Mouse (Mus musculus): Measurements from ENCODE around the gene Gm28230. TPM values are rescaled to one million over a fixed set of nuclear protein-coding genes. Genes with fewer than 3 reads are reported as not detected.

The Gm28230 gene
- polyA plus RNA-seq, 1 experiment from 2014 or later: not detected

DNA sequence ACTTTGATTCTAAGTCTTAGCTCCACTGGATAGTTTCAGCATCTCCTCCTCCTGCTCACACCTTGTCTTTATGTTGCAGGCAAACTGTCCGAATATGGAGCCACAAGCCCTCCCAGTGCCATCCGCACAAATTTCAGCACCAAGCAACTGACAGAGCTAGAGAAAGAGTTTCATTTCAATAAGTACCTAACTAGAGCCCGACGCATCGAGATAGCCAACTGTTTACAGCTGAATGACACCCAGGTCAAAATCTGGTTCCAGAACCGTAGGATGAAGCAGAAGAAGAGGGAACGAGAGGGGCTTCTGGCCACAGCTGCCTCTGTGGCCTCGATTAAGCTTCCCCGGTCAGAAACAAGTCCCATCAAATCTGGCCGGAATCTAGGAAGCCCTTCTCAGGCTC lies 37.4 kb downstream of the Gm28230 start:
- 44% methylated on average over 10 of the region's 10 CpGs for WGBS
- Histone ChIP-seq H3K27me3 (replicated peaks; ENCODE audit: control insufficient read depth, insufficient read depth, low read length) (peaks cover 42% of the 10 kb centered on the region), H3K36me3 (ENCODE audit: control insufficient read depth, insufficient read depth, low read length) (no peaks in the 10 kb centered on the region), H3K4me3 (ENCODE audit: low read length) (no peak overlapping the region), H3K4me2 (ENCODE audit: low read depth, low read length) (no peak overlapping the region), H3K27ac (ENCODE audit: low read length) (no peak overlapping the region), H3K9ac (ENCODE audit: low read depth, low read length) (no peak overlapping the region), H3K4me1 (ENCODE audit: control insufficient read depth, insufficient read depth, low read length) (peaks cover 7% of the 10 kb centered on the region), H3K9me3 (ENCODE audit: control insufficient read depth, low read length) (no peaks in the 10 kb centered on the region)
- ATAC-seq: no peak

DNA sequence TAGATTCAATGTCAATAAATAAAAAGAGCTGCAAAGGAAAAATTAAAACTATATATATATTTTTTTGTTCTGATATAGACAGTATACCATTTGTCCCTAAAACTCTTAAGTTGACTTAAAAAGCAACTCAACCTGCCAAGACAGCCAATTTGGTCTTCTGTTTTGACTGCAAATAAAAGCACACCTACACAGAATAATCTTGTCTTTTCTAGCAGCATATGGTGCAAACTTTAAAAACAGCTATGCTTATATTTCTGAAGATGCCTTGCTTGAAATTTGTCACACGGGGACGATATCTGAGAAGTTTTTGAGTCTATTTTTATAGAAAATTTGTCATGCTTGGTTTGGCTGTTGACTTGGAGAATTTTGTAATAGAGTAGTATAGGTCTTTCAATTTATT lies 47.8 kb downstream of the Gm28230 start:
- H3K27ac ChIP-seq (ENCODE audit: low read length): no peak overlapping the region
- WGBS: 92% methylated on average over 2 of the region's 2 CpGs
- no peak overlapping the region for H3K4me3 ChIP-seq (ENCODE audit: low read length)
- no peaks in the 10 kb centered on the region for H3K27me3 ChIP-seq (replicated peaks; ENCODE audit: control insufficient read depth, insufficient read depth, low read length)
- no peaks in the 10 kb centered on the region for H3K9me3 ChIP-seq (ENCODE audit: control insufficient read depth, low read length)
- H3K4me2 ChIP-seq (ENCODE audit: low read depth, low read length): no peak overlapping the region
- ATAC-seq: no peak
- H3K36me3 ChIP-seq (ENCODE audit: control insufficient read depth, insufficient read depth, low read length): no peaks in the 10 kb centered on the region
- H3K9ac ChIP-seq (ENCODE audit: low read depth, low read length): no peak overlapping the region
- H3K4me1 ChIP-seq (ENCODE audit: control insufficient read depth, insufficient read depth, low read length): no peaks in the 10 kb centered on the region

DNA sequence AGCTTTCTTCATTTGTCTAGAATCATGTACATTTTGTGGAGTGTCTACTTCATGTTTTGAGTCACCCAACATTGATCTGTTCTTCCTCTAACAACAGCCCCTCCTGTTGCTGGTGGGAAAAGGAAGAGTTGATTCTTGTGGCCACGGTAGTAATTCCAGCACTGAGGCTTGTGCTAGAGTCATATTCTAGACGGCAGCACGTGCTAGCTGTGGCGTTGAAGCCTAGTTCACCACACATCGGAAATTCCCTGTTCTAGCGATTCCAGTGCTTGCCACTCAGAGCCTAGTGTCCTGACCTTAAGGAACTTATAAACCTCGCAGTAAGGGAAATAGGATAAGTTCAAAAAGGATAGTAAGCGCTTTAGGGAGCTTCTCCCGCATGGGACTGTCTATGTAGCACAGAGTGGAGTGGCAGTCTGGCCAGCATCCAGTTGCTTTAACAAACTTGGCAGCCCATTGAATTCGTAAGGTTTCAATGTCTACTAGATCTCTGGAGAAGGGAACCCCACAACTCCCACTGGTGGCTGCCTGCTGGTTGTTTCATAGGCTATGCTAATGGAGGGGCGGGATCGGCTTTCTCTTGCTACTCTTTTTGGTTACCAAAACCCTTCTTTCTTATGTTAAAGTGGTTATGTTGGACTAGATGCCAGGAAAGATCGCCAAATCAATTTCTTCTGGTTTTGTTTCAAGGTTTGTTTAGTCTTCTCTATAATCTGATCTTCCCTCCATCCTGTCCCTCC lies 51.2 kb downstream of the Gm28230 start:
- H3K4me2 ChIP-seq (ENCODE audit: low read depth, low read length): no peak overlapping the region
- H3K36me3 ChIP-seq (ENCODE audit: control insufficient read depth, insufficient read depth, low read length): no peaks in the 10 kb centered on the region
- ATAC-seq: no peak
- H3K4me3 ChIP-seq (ENCODE audit: low read length): no peak overlapping the region
- no peaks in the 10 kb centered on the region for H3K4me1 ChIP-seq (ENCODE audit: control insufficient read depth, insufficient read depth, low read length)
- H3K9me3 ChIP-seq (ENCODE audit: control insufficient read depth, low read length): no peaks in the 10 kb centered on the region
- 72% methylated on average over 13 of the region's 13 CpGs for WGBS
- no peaks in the 10 kb centered on the region for H3K27me3 ChIP-seq (replicated peaks; ENCODE audit: control insufficient read depth, insufficient read depth, low read length)
- H3K27ac ChIP-seq (ENCODE audit: low read length): no peak overlapping the region
- no peak overlapping the region for H3K9ac ChIP-seq (ENCODE audit: low read depth, low read length)

DNA sequence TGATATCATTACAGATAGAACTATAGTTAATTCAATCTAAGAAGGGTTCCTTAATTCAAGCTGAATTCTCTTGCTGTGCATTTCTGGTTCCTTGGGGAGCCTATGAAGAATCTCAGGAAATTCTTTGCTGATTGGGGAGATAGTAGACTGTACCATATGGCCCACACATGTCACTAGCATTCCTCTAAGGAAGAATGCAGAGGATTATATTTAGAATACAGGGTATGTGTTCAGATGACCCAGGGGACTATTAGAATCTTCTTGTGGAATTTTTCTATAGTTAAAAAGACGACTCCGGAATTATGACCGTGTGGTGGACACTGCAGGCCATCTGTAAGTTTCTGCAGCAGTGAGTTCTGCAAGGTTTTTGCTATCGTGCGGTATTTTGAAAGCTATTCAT lies 54.9 kb downstream of the Gm28230 start:
- Histone ChIP-seq H3K27ac (ENCODE audit: low read length) (no peak overlapping the region), H3K4me2 (ENCODE audit: low read depth, low read length) (no peak overlapping the region), H3K27me3 (replicated peaks; ENCODE audit: control insufficient read depth, insufficient read depth, low read length) (no peaks in the 10 kb centered on the region), H3K9me3 (ENCODE audit: control insufficient read depth, low read length) (no peaks in the 10 kb centered on the region), H3K9ac (ENCODE audit: low read depth, low read length) (no peak overlapping the region), H3K36me3 (ENCODE audit: control insufficient read depth, insufficient read depth, low read length) (no peaks in the 10 kb centered on the region), H3K4me1 (ENCODE audit: control insufficient read depth, insufficient read depth, low read length) (no peaks in the 10 kb centered on the region), H3K4me3 (ENCODE audit: low read length) (no peak overlapping the region)
- WGBS: 75% methylated on average over 5 of the region's 5 CpGs
- ATAC-seq: no peak

DNA sequence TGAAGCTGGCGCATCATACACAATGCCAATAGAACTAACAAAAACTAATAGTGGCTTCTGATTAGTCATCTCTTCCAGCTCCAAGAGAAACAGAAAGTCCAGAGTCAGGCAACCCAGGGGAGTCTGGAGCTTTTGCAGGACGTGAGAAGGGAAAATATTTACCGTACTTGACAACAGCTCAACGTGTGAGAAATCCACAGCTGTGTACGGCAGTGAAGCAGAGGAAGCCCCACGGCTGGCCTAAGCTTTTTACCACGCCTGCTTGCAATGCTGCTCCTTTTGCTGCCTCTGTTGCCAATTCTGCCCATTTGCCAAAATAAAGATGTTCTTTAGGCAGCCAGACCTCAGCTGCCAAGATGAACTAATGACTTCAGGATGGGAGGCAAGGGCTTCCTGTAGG lies 69.0 kb downstream of the Gm28230 start:
- H3K4me3 ChIP-seq (ENCODE audit: low read length): no peak overlapping the region
- ATAC-seq: no peak
- WGBS: 35% methylated on average over 7 of the region's 7 CpGs

More for the DNA sequence above, 69.0 kb downstream of the Gm28230 start:
- no peak overlapping the region for H3K4me2 ChIP-seq (ENCODE audit: low read depth, low read length)
- no peak overlapping the region for H3K9ac ChIP-seq (ENCODE audit: low read depth, low read length)
- no peaks in the 10 kb centered on the region for H3K27me3 ChIP-seq (replicated peaks; ENCODE audit: control insufficient read depth, insufficient read depth, low read length)
- H3K4me1 ChIP-seq (ENCODE audit: control insufficient read depth, insufficient read depth, low read length): no peaks in the 10 kb centered on the region
- no peak overlapping the region for H3K27ac ChIP-seq (ENCODE audit: low read length)
- H3K36me3 ChIP-seq (ENCODE audit: control insufficient read depth, insufficient read depth, low read length): no peaks in the 10 kb centered on the region
- H3K9me3 ChIP-seq (ENCODE audit: control insufficient read depth, low read length): no peaks in the 10 kb centered on the region

MicroRNA genes within 50 kb of the gene (microRNA counts, 519-probe panel; counts per million panel counts)
- microRNA mmu-miR-10b: 3,194 counts per million, percentile 82 among the panel's probes with 10 or more counts

Small RNA genes within 50 kb of the gene (microRNA-seq; reads per million reads assigned to microRNA genes)
- gene Gm44463 (not detected), gene Mir10b (23,446 reads per million, percentile 96 among the genes with 10 or more reads in this experiment)

Other genes with a start within 250 kb of the Gm28230 start
- 17.9 and 18.4 TPM in 2 replicates for gene Lnpk, start 147.3 kb upstream of the Gm28230 start, polyA plus RNA-seq (2015; fragmentation: Nextera tagmentation; extraction: Ambion mirVana)
- gene Evx2, start 67.2 kb upstream of the Gm28230 start, polyA plus RNA-seq (2015; fragmentation: Nextera tagmentation; extraction: Ambion mirVana): 0.05 TPM in 1 of 2 replicates, not detected in the other
- gene Hoxd13, start 58.4 kb upstream of the Gm28230 start, polyA plus RNA-seq (2015; fragmentation: Nextera tagmentation; extraction: Ambion mirVana): 0.18 and 0.32 TPM in 2 replicates
- 0.32 and 0.60 TPM in 2 replicates for gene Hoxd12, start 51.7 kb upstream of the Gm28230 start, polyA plus RNA-seq (2015; fragmentation: Nextera tagmentation; extraction: Ambion mirVana)
- 0.69 and 1.1 TPM in 2 replicates for gene Hoxd11, start 47.2 kb upstream of the Gm28230 start, polyA plus RNA-seq (2015; fragmentation: Nextera tagmentation; extraction: Ambion mirVana)
- gene Hoxd10, start 34.8 kb upstream of the Gm28230 start, polyA plus RNA-seq (2015; fragmentation: Nextera tagmentation; extraction: Ambion mirVana): 3.7 and 4.4 TPM in 2 replicates
- 1.8 and 2.5 TPM in 2 replicates for gene Hoxd9, start 29.0 kb upstream of the Gm28230 start, polyA plus RNA-seq (2015; fragmentation: Nextera tagmentation; extraction: Ambion mirVana)
- gene Hoxd8, start 22.1 kb upstream of the Gm28230 start, polyA plus RNA-seq (2015; fragmentation: Nextera tagmentation; extraction: Ambion mirVana): 3.1 TPM in 2 replicates
- 13.4 and 15.1 TPM in 2 replicates for gene Hoxd3, start 14.8 kb upstream of the Gm28230 start, polyA plus RNA-seq (2015; fragmentation: Nextera tagmentation; extraction: Ambion mirVana)
- gene Hoxd4, start 14.8 kb upstream of the Gm28230 start, polyA plus RNA-seq (2015; fragmentation: Nextera tagmentation; extraction: Ambion mirVana): 0.91 and 0.95 TPM in 2 replicates
- 0.10 and 0.11 TPM in 2 replicates for gene Hoxd1, start 36.3 kb downstream of the Gm28230 start, polyA plus RNA-seq (2015; fragmentation: Nextera tagmentation; extraction: Ambion mirVana)
- 102 and 103 TPM in 2 replicates for gene Mtx2, start 99.1 kb downstream of the Gm28230 start, polyA plus RNA-seq (2015; fragmentation: Nextera tagmentation; extraction: Ambion mirVana)